Mouse (Mus musculus) C2C12 (cell line): ENCODE data around the gene Ube2f.

Source experiments
- CEBPB ChIP-seq: IDR thresholded peaks from one replicate; pipeline ENCODE4 v1.6.1; 2011; ENCODE audit warnings: low read depth, mild to moderate bottlenecking, control low read depth, moderate library complexity
- CTCF ChIP-seq: IDR thresholded peaks from one replicate; pipeline ENCODE4 v1.5.1; 2011; ENCODE audit not compliant: control insufficient read depth, insufficient read depth, insufficient read length
- MYOD1 ChIP-seq: IDR thresholded peaks from one replicate; pipeline ENCODE4 v1.6.1; 2011; ENCODE audit warnings: low read depth; ENCODE audit not compliant: control insufficient read depth, insufficient read length

DNA sequence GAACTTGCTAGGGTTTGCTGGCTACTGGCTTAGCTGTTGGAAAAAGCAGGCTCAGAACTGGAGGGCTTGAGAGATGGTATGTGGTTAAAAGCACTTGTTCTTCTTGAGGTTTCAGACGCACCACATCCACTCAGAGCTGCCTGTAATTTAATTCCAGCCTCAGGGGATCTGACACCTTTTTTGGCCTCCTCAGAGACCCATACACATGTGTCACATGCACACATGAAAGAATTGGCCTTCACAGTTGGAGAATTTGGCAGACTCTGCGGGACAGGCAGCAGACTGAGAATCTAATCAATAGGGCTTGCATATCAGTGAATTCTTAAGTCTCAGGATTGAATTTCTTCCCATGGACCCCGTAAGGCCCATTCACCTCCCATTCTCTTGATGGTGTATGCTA lies 49.0 kb upstream of the Ube2f start:
- TF ChIP-seq CTCF: no peak
- no peak for TF ChIP-seq MYOD1
- no peak for TF ChIP-seq CEBPB
